Comparison of ENCODE assay signal across 12 mouse cellular contexts in genomic region chr10:97339866-97340706, GRCm38 (mm10).
DNase-seq lines count a peak whose midpoint lies in the region; ATAC-seq and TF ChIP-seq lines count a peak whose summit lies in the region.
"Had no signal": no experiment of that assay in that cellular context is flagged by ENCODE, and none has a peak within 500 bp of the region (broad histone marks: within the 10 kb centered on the region; RNA-seq: fewer than 3 reads in every experiment).

No protein-coding gene starts in this region.

- H3K9ac ChIP-seq in heart, adult 2 months (ENCODE audit: low read depth, low read length), result no peak overlapping the region
- H3K9ac ChIP-seq in hindbrain, postnatal 0 days (replicated peaks; ENCODE audit: low read length), result no peak overlapping the region
- H3K9ac ChIP-seq: heart, embryonic 12.5 days; limb, embryonic 15.5 days had no signal

- H3K27ac ChIP-seq in heart, adult 2 months, result no peak overlapping the region
- H3K27ac ChIP-seq in hindbrain, postnatal 0 days, result no peak overlapping the region
- H3K27ac ChIP-seq: limb, embryonic 15.5 days had no signal

- H3K79me2 ChIP-seq in heart, adult 2 months (replicated peaks; ENCODE audit: control insufficient read depth, insufficient read depth, low read length), result no peaks in the 10 kb centered on the region

- no peak overlapping the region; the same call in 1 of the 2 replicates for H3K4me2 ChIP-seq in hindbrain, postnatal 0 days (ENCODE audit: low read depth, low read length)
- H3K4me2 ChIP-seq: heart, embryonic 12.5 days; limb, embryonic 15.5 days had no signal

- H3K27me3 ChIP-seq in heart, adult 2 months (ENCODE audit: control insufficient read depth, insufficient read depth, low read length), result no peaks in the 10 kb centered on the region
- H3K27me3 ChIP-seq in hindbrain, postnatal 0 days (ENCODE audit: insufficient read depth, low read length), result no peaks in the 10 kb centered on the region
- H3K27me3 ChIP-seq: heart, embryonic 12.5 days; limb, embryonic 15.5 days had no signal

- peak; percentile 98 for TF ChIP-seq CTCF in heart, adult 2 months (IDR thresholded peaks at IDR 0.05)
- TF ChIP-seq CTCF in hindbrain, postnatal 0 days (IDR thresholded peaks at IDR 0.05; ENCODE audit: low read depth), result peak; percentile 90

- WGBS in heart, adult 2 months, result 32% methylated on average over 11 of the region's 11 CpGs
- WGBS in hindbrain, postnatal 0 days, result 35% methylated on average over 11 of the region's 11 CpGs

- H3K36me3 ChIP-seq in heart, adult 2 months (ENCODE audit: control insufficient read depth, insufficient read depth, low read length), result no peaks in the 10 kb centered on the region
- no peaks in the 10 kb centered on the region for H3K36me3 ChIP-seq in hindbrain, postnatal 0 days (ENCODE audit: insufficient read depth, low read length)
- H3K36me3 ChIP-seq: heart, embryonic 12.5 days; limb, embryonic 15.5 days had no signal

- intact Hi-C loops in heart, adult 2 months (cut with DNase I), result loop anchor here (2.0 kb wide), 2 partner anchors 1127 to 1207 kb away; no protein-coding TSS in a partner anchor
- intact Hi-C loops in gastrocnemius, postnatal 36 days (cut with DNase I), result loop anchor here (5.0 kb wide), 1 partner anchor 1208 kb away; no protein-coding TSS in a partner anchor

- no peak for DNase-seq in heart, adult 2 months
- DNase-seq in heart, postnatal 4 days, result no peak
- DNase-seq in thymus, postnatal 0 days (ENCODE audit: low spot score), result peak; percentile 37
- no peak for DNase-seq in thymus, postnatal 25 days
- DNase-seq in hindbrain, postnatal 0 days (ENCODE audit: low spot score), result peak; percentile 75
- no peak for DNase-seq in thymus, postnatal 14 days
- no peak for DNase-seq in gastrocnemius, postnatal 36 days
- DNase-seq in cerebellum, adult 11 months, result no peak
- DNase-seq: adrenal gland, postnatal 36 days; thymus, adult 18-20 months had no signal

- no peak for ATAC-seq in hindbrain, postnatal 0 days

- no peak for TF ChIP-seq EP300 in heart, adult 2 months (IDR thresholded peaks at IDR 0.05; ENCODE audit: insufficient read depth, low read depth, low read length)

- H3K4me1 ChIP-seq in heart, adult 2 months (ENCODE audit: control insufficient read depth, insufficient read depth, low read length), result no peaks in the 10 kb centered on the region; the same call in 1 of the 2 replicates
- H3K4me1 ChIP-seq in hindbrain, postnatal 0 days (ENCODE audit: insufficient read depth, low read length), result no peaks in the 10 kb centered on the region
- H3K4me1 ChIP-seq: heart, embryonic 12.5 days had no signal

- H3K4me3 ChIP-seq in heart, adult 2 months, result no peak overlapping the region
- no peak overlapping the region for H3K4me3 ChIP-seq in hindbrain, postnatal 0 days (ENCODE audit: low read length)
- H3K4me3 ChIP-seq: heart, embryonic 12.5 days; limb, embryonic 15.5 days had no signal

- no peak for TF ChIP-seq POLR2A in heart, adult 2 months (IDR thresholded peaks at IDR 0.05; ENCODE audit: insufficient read depth, low read depth, low read length)

- H3K9me3 ChIP-seq in hindbrain, postnatal 0 days (ENCODE audit: low read length), result no peaks in the 10 kb centered on the region
- H3K9me3 ChIP-seq: heart, embryonic 12.5 days; limb, embryonic 15.5 days had no signal

Comparison
In these comparisons a context has a peak if more than half of its experiments do, and no peak if none do; other contexts are left out.
1. DNase-seq: peak in thymus, postnatal 0 days (single experiment) and hindbrain, postnatal 0 days (single experiment); none in heart, adult 2 months (0 of 2), heart, postnatal 4 days (single experiment), thymus, postnatal 25 days (single experiment), thymus, postnatal 14 days (single experiment), gastrocnemius, postnatal 36 days (0 of 2) and cerebellum, adult 11 months (single experiment).